Mouse (Mus musculus): ENCODE data around the gene Prkra. TPM values are rescaled to one million over a fixed set of nuclear protein-coding genes. Genes with fewer than 3 reads are reported as not detected.
"Not testable (repeated sequence)": the region's sequence is repeated elsewhere in the genome, so short reads cannot be mapped to it uniquely, and the experiment has no call there.

Gene Prkra
- polyA plus RNA-seq, 1 experiment from 2014 or later, result 7.2 TPM

DNA sequence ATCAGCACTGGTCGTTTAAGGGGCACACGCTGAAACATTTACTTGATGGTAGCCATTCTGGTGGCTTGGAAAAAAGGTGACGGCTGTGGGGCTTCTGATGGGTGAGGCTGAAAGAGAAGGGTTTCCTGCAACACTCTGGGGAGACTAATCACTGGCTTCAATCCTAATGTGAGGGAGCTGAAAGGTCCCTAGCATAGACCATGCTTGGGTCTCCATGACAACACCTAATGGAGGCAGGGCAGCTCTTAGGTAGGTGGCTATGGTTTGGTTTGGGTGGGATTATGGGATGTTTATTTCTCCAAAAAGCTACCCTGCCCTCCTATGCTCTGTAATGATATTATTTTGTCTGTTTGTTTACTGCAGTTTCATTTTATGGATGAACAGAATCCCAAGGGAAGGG, 7.6 kb upstream of the Prkra start:
- H3K4me1 ChIP-seq (replicated peaks), result no peaks in the 10 kb centered on the region
- ATAC-seq (ENCODE audit: insufficient read depth), result no peak
- WGBS (ENCODE audit: insufficient replicate concordance), result 71% methylated on average over 3 of the region's 3 CpGs
- H3K27ac ChIP-seq (replicated peaks), result no peak overlapping the region
- no peak overlapping the region for H3K4me2 ChIP-seq
- no peaks in the 10 kb centered on the region for H3K9me3 ChIP-seq (replicated peaks)
- H3K27me3 ChIP-seq, result no peaks in the 10 kb centered on the region
- no peak overlapping the region for H3K9ac ChIP-seq
- H3K4me3 ChIP-seq (replicated peaks), result no peak overlapping the region
- H3K36me3 ChIP-seq (replicated peaks), result no peaks in the 10 kb centered on the region

DNA sequence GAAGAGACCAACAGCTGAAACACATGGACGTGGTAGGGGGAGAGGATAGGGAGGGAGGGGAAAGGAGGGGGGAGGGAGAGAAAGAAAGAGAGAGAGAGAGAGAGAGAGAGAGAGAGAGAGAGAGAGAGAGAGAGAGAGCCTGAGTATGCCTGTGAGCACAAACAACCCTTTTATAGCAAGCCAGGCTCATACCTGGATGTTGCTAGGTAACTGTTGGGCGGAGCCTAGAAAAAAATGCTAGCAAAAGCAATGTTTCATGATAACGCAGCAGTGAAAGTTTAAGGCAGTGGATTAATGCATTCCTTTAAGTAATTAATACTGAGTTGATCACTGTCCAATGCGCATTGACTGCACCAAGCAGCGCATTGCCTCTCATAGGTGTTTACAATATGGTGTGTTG, 6.8 kb upstream of the Prkra start:
- Histone ChIP-seq H3K9ac (no peak overlapping the region), H3K4me2 (no peak overlapping the region), H3K27me3 (no peaks in the 10 kb centered on the region), H3K36me3 (replicated peaks) (no peaks in the 10 kb centered on the region), H3K4me1 (replicated peaks) (no peaks in the 10 kb centered on the region), H3K27ac (replicated peaks) (no peak overlapping the region), H3K4me3 (replicated peaks) (no peak overlapping the region), H3K9me3 (replicated peaks) (no peaks in the 10 kb centered on the region)
- 71% methylated on average over 5 of the region's 5 CpGs for WGBS (ENCODE audit: insufficient replicate concordance)
- no peak for ATAC-seq (ENCODE audit: insufficient read depth)

DNA sequence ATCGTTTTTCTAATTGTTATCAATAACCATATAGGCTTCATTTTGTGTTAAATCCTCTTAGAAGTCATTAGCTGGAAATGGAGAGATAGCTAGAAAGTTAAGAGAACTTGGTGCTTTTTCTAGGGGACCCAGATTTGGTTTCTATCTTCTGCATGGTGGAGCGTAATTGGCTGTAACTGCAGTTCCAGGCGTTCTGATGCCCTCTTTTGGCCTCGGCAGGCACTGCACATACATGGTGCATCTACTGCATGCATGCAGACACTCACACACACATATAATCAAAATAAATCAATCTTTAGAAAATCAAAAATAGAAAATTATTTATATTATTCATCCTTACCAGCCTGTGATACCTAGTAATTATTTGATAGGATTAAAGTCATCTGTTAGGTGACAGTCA, 5.3 kb upstream of the Prkra start:
- no peak overlapping the region for H3K27ac ChIP-seq (replicated peaks)
- H3K27me3 ChIP-seq, result no peaks in the 10 kb centered on the region
- WGBS (ENCODE audit: insufficient replicate concordance), result 72% methylated on average over 4 of the region's 4 CpGs
- H3K9ac ChIP-seq, result no peak overlapping the region
- no peaks in the 10 kb centered on the region for H3K36me3 ChIP-seq (replicated peaks)
- no peak overlapping the region for H3K4me2 ChIP-seq
- H3K9me3 ChIP-seq (replicated peaks), result no peaks in the 10 kb centered on the region
- H3K4me3 ChIP-seq (replicated peaks), result no peak overlapping the region
- peaks cover 9% of the 10 kb centered on the region for H3K4me1 ChIP-seq (replicated peaks)
- no peak for ATAC-seq (ENCODE audit: insufficient read depth)

DNA sequence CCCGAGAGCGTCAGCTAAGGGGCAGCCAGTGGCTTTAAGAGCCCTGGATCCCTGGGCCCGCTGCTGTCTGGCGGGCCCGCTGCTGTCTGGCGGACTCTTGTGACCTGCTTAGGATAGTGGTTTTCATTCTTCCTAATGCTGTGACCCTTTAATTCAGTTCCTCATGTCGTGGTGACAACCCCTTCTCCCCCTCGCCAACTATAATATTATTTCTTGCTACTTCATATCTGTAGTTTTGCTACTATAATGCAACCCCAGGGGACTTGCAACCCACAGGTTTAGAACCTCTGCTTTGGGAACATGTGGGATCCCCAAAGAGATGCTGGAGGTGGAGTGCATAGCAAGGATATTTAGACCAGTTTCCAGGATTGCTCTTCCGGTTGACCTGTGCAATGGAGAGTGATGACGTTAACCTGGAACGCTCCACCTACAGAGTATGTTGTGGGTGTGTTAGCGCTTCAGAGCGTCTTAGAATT, 889 bp upstream of the Prkra start:
- 37% methylated on average over 13 of the region's 13 CpGs for WGBS (ENCODE audit: insufficient replicate concordance)
- no peaks in the 10 kb centered on the region for H3K27me3 ChIP-seq
- peak overlapping the region; percentile 95 for H3K4me2 ChIP-seq
- ATAC-seq (ENCODE audit: insufficient read depth), result no peak
- H3K9ac ChIP-seq, result peak overlapping the region; percentile 42
- no peaks in the 10 kb centered on the region for H3K9me3 ChIP-seq (replicated peaks)
- no peaks in the 10 kb centered on the region for H3K36me3 ChIP-seq (replicated peaks)
- peaks cover 28% of the 10 kb centered on the region for H3K4me1 ChIP-seq (replicated peaks)
- no peak overlapping the region for H3K27ac ChIP-seq (replicated peaks)
- peak overlapping the region; percentile 68 for H3K4me3 ChIP-seq (replicated peaks)

DNA sequence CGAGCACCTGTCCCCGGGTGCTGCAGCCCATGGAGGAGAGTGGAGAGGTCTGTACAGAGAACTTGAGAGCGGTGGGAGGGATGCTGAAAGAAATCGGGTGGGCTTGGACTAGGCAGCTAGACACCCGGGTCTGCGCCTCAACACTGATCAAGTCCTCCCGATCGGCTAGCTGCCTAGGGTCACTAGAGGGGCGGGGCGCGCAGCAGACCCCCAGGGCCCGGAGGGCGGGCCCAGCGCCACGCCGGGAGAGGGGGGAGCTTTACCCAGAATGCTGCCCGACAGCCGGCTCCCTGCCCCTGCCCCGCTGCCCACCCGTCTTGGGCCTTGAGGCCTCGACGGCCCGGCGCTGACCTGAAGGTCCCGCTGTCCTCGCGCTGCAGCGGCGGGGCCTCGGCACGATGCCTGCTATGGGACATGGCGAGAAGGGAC, 360 bp downstream of the Prkra start:
- no peak overlapping the region; the same call in 1 of the 2 replicates for H3K27ac ChIP-seq (replicated peaks)
- H3K4me2 ChIP-seq, result peak overlapping the region; percentile 95
- peak overlapping the region; percentile 57 for H3K9ac ChIP-seq
- H3K4me3 ChIP-seq (replicated peaks), result peak overlapping the region; percentile 68
- ATAC-seq (ENCODE audit: insufficient read depth), result peak; percentile 12; the same call in 1 of the 2 replicates
- peaks cover 31% of the 10 kb centered on the region for H3K4me1 ChIP-seq (replicated peaks)
- no peaks in the 10 kb centered on the region for H3K36me3 ChIP-seq (replicated peaks)
- H3K9me3 ChIP-seq (replicated peaks), result no peaks in the 10 kb centered on the region
- H3K27me3 ChIP-seq, result no peaks in the 10 kb centered on the region
- WGBS (ENCODE audit: insufficient replicate concordance), result under 1% methylated on average over 24 of the region's 32 CpGs

DNA sequence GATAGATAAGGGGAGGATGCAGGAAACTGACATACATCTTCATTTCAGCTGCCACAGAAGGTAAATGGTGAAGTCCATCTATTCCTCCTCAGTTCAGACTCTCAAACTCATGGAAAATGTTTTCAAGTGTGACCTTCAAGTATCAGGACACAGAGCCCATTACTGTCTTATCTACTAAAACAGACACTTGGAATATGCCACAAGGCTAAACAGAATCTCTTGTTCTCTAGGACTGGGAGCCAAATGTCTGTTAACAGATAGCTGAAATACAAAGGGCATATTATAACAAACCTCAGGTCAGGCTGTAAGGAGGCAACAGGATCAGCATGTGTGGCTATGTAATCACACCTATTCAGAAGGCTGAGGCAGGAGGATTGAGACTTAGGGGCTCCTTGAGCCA, 4.0 kb downstream of the Prkra start:
- H3K27ac ChIP-seq (replicated peaks), result no peak overlapping the region
- H3K4me1 ChIP-seq (replicated peaks), result peaks cover 29% of the 10 kb centered on the region
- ATAC-seq (ENCODE audit: insufficient read depth), result no peak
- H3K27me3 ChIP-seq, result no peaks in the 10 kb centered on the region
- no peak overlapping the region for H3K4me2 ChIP-seq
- H3K9ac ChIP-seq, result no peak overlapping the region
- H3K4me3 ChIP-seq (replicated peaks), result no peak overlapping the region
- 0 out of 2 replicates have a peak, but pooled peaks cover 3% of the 10 kb centered on the region for H3K36me3 ChIP-seq (replicated peaks)
- no peaks in the 10 kb centered on the region for H3K9me3 ChIP-seq (replicated peaks)

DNA sequence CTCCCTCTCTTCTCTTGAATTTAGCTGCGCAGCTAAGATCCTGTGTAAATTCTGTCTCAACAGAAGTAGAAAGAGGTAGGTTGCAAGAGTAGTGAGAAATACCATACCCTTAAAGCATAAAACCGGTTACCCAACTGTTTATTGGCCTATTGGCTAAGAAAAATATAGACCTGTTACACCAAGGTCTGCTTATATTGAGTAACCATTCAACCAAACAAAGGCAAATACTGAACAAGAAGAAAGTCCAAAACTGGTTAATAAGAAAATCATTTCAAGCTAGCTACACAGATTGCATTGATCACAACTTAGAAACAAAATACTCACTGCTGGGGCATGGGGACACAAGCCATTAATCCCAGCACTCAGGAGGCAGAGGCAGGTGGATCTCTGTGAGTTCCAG, 8.2 kb downstream of the Prkra start:
- H3K27ac ChIP-seq (replicated peaks), result no peak overlapping the region
- ATAC-seq (ENCODE audit: insufficient read depth), result no peak
- no peak overlapping the region for H3K4me2 ChIP-seq
- H3K9me3 ChIP-seq (replicated peaks), result no peaks in the 10 kb centered on the region
- peaks cover 9% of the 10 kb centered on the region; the same call in 1 of the 2 replicates for H3K4me1 ChIP-seq (replicated peaks)
- H3K27me3 ChIP-seq, result no peaks in the 10 kb centered on the region
- 82% methylated on average over 2 of the region's 2 CpGs for WGBS (ENCODE audit: insufficient replicate concordance)
- no peak overlapping the region for H3K4me3 ChIP-seq (replicated peaks)
- peaks cover 10% of the 10 kb centered on the region; the same call in 1 of the 2 replicates for H3K36me3 ChIP-seq (replicated peaks)
- H3K9ac ChIP-seq, result no peak overlapping the region

DNA sequence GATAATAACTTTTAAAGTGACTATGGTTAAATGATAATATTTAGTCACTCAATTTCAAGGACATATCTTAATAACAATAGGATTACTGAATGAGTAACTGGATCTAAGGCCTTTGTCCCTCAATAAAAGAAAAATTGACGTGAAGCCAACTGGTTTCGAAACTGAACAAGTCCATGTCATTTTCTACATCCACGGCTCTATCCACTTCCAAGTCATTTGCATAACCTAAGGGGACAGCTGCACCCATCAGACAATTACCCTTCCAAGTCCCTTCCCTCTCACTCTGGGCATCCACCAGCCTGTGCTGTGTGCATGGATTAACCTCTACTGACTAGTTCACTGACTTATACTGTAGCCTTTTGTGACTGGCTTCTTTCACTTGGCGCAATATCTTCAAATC, 16.2 kb downstream of the Prkra start:
- H3K36me3 ChIP-seq (replicated peaks), result peaks cover 17% of the 10 kb centered on the region
- ATAC-seq (ENCODE audit: insufficient read depth), result no peak
- no peak overlapping the region for H3K9ac ChIP-seq
- WGBS (ENCODE audit: insufficient replicate concordance), result 82% methylated on average over 4 of the region's 4 CpGs
- no peaks in the 10 kb centered on the region for H3K27me3 ChIP-seq
- no peaks in the 10 kb centered on the region for H3K4me1 ChIP-seq (replicated peaks)
- no peak overlapping the region for H3K27ac ChIP-seq (replicated peaks)
- H3K4me2 ChIP-seq, result no peak overlapping the region
- no peaks in the 10 kb centered on the region for H3K9me3 ChIP-seq (replicated peaks)
- no peak overlapping the region for H3K4me3 ChIP-seq (replicated peaks)

DNA sequence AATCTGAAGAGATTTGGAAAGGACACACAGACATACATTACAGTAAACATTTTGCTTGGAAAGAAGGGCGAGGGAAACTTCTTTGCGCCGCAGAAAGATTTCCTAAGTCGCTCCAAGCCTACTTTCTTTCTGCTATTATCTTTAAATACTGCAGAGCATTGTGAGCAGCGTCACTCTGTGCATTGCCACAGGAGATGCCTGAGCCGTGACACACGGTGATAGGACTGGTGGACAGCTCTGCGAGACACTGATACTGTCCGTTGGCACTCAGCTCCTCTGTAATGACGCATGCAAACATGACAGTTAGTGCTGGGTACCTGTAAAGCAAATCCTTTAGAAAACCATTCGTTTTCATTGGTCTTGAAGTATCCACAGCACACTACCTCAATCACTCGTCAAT, 17.5 kb downstream of the Prkra start:
- H3K4me3 ChIP-seq (replicated peaks), result no peak overlapping the region
- H3K9ac ChIP-seq, result no peak overlapping the region
- 72% methylated on average over 12 of the region's 12 CpGs for WGBS (ENCODE audit: insufficient replicate concordance)
- no peaks in the 10 kb centered on the region for H3K4me1 ChIP-seq (replicated peaks)
- no peaks in the 10 kb centered on the region for H3K9me3 ChIP-seq (replicated peaks)
- H3K27ac ChIP-seq (replicated peaks), result no peak overlapping the region
- H3K27me3 ChIP-seq, result no peaks in the 10 kb centered on the region
- H3K4me2 ChIP-seq, result no peak overlapping the region
- no peak for ATAC-seq (ENCODE audit: insufficient read depth)
- H3K36me3 ChIP-seq (replicated peaks), result peaks cover 18% of the 10 kb centered on the region

DNA sequence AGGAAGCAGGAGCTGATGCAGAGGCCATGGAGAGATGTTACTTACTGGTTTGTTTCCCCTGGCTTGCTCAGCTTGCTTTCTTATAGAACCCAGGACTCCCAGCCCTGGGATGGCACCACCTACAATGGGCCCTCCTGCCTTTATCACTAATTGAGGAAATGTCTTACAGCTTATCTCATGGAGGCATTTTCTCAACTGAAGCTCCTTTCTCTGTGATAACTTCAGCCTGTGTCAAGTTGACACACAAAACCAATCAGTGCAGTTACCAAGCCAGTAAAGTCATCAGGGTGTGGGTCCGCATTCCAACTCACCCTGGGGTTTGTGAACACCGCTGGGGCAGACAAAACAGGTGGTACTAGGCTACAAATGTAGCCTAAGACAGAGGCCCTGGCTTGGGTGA, 25.5 kb downstream of the Prkra start:
- 36% methylated on average over 2 of the region's 2 CpGs for WGBS (ENCODE audit: insufficient replicate concordance)
- H3K4me1 ChIP-seq (replicated peaks); H3K27ac ChIP-seq (replicated peaks); H3K9ac ChIP-seq; H3K4me3 ChIP-seq (replicated peaks); ATAC-seq (ENCODE audit: insufficient read depth); H3K9me3 ChIP-seq (replicated peaks); H3K4me2 ChIP-seq; H3K27me3 ChIP-seq: not testable (repeated sequence)
- H3K36me3 ChIP-seq (replicated peaks), result peaks cover 13% of the 10 kb centered on the region; the same call in 1 of the 2 replicates

DNA sequence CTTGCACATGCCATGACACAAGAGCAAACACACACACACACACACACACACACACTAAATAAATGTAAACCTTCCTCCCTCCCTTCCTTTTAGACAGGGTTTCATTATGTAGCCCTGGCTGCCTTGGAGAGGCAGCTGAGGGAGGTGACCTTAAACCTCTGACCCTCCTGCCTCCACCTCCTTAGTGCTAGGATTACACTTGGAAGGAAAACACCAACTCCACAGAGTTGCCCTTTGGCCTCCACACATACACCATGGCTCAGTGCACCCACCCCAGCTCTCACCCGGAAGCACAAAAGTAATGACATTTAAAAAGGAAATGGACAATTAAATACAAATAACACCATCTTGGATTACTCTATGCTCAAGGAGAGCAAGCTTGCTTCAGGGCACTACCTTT, 26.1 kb downstream of the Prkra start:
- no peak overlapping the region for H3K9ac ChIP-seq
- no peak overlapping the region for H3K4me2 ChIP-seq
- no peaks in the 10 kb centered on the region for H3K4me1 ChIP-seq (replicated peaks)
- no peaks in the 10 kb centered on the region for H3K27me3 ChIP-seq
- WGBS (ENCODE audit: insufficient replicate concordance), result 68% methylated on average over 1 of the region's 1 CpGs
- peaks cover 8% of the 10 kb centered on the region; the same call in 1 of the 2 replicates for H3K36me3 ChIP-seq (replicated peaks)
- no peaks in the 10 kb centered on the region for H3K9me3 ChIP-seq (replicated peaks)
- ATAC-seq (ENCODE audit: insufficient read depth), result no peak
- H3K27ac ChIP-seq (replicated peaks), result no peak overlapping the region
- no peak overlapping the region for H3K4me3 ChIP-seq (replicated peaks)

DNA sequence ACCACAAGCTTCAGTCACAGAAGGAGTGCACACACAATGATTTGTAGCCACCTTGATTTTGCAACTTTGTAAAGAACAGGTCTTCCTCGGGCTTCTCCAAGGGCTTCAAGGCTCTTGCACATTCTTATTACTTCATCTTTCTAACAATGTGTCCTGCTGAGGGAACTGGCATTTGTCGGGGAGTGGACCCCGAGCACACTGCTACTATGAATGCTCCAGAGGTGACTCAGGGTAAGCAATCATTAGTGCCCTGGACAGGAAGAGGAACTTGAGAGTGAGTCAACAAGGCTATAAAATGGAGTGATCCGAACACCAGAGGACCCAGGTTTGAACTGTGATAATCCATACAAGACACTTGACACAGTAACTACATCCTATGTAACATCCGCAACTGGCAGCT, 27.6 kb downstream of the Prkra start:
- no peaks in the 10 kb centered on the region for H3K36me3 ChIP-seq (replicated peaks)
- H3K4me1 ChIP-seq (replicated peaks), result no peaks in the 10 kb centered on the region
- H3K9me3 ChIP-seq (replicated peaks), result no peaks in the 10 kb centered on the region
- no peaks in the 10 kb centered on the region for H3K27me3 ChIP-seq
- no peak overlapping the region for H3K4me2 ChIP-seq
- no peak overlapping the region for H3K9ac ChIP-seq
- H3K27ac ChIP-seq (replicated peaks), result no peak overlapping the region
- no peak overlapping the region for H3K4me3 ChIP-seq (replicated peaks)
- WGBS (ENCODE audit: insufficient replicate concordance), result 38% methylated on average over 5 of the region's 5 CpGs
- ATAC-seq (ENCODE audit: insufficient read depth), result no peak

All from liver, embryonic 15.5 days (tissue).